Mouse (Mus musculus) liver, postnatal 0 days (tissue): Measurements from ENCODE around the gene Emc8. TPM values are rescaled to one million over a fixed set of nuclear protein-coding genes. Genes with fewer than 3 reads are reported as not detected.

ENCODE experiments used
- ATAC-seq: fragments of 200-750 bp; cut with Nextera tagmentation; 2 replicates; pipeline ENCODE4 v1.8.0; 2017; ENCODE audit warnings: mild to moderate bottlenecking, moderate library complexity
- DNase-seq: peaks from one replicate; pipeline ENCODE4 v3.0.0-alpha.2; 2016
- H3K27ac ChIP-seq: fragments of 300-500 bp; sonication (generic); 2 replicates; pipeline ENCODE4 v1.5.1; 2014; ENCODE audit warnings: antibody characterized with exemption, moderate library complexity, mild to moderate bottlenecking, low read depth
- H3K27me3 ChIP-seq: fragments of 300-500 bp; sonication (generic); 2 replicates; pipeline ENCODE4 v1.6.1; 2014; ENCODE audit warnings: low read length, control low read depth, mixed read lengths; ENCODE audit not compliant: insufficient read depth
- H3K36me3 ChIP-seq: fragments of 300-500 bp; sonication (generic); replicated peaks from 2 replicates; pipeline ENCODE4 v1.6.1; 2014; ENCODE audit warnings: mild to moderate bottlenecking, control low read depth, low read length, moderate library complexity, mixed read lengths; ENCODE audit not compliant: insufficient read depth
- H3K4me1 ChIP-seq: fragments of 300-500 bp; sonication (generic); 2 replicates; pipeline ENCODE4 v1.6.1; 2014; ENCODE audit warnings: antibody characterized with exemption, mild to moderate bottlenecking, control low read depth; ENCODE audit not compliant: insufficient read depth
- H3K4me2 ChIP-seq: fragments of 300-500 bp; sonication (generic); 2 replicates; pipeline ENCODE4 v1.6.1; 2014; ENCODE audit warnings: low read depth, mild to moderate bottlenecking, low read length, moderate library complexity, mixed read lengths
- H3K4me3 ChIP-seq: fragments of 300-500 bp; sonication (generic); 2 replicates; pipeline ENCODE4 v1.5.1; 2014; ENCODE audit warnings: low read depth, low read length
- H3K9ac ChIP-seq: fragments of 300-500 bp; sonication (generic); replicated peaks from 2 replicates; pipeline ENCODE4 v1.6.1; 2014; ENCODE audit warnings: mild to moderate bottlenecking, moderate library complexity
- H3K9me3 ChIP-seq: fragments of 300-500 bp; sonication (generic); 2 replicates; pipeline ENCODE4 v1.6.1; 2016; ENCODE audit warnings: mild to moderate bottlenecking, control low read depth, low read length, mixed read lengths
- CTCF ChIP-seq: sonication (generic); IDR thresholded peaks from 2 replicates; pipeline ENCODE4 v1.5.1; 2016; ENCODE audit warnings: antibody characterized with exemption, low read depth
- EP300 ChIP-seq: IDR thresholded peaks from 2 replicates; pipeline ENCODE4 v1.6.1; 2016; ENCODE audit warnings: antibody characterized with exemption, low read depth, mild to moderate bottlenecking
- WGBS: fragments of 180-500 bp; shearing (Covaris S2); extraction: QIAGEN DNeasy Blood & Tissue Kit; methylation state at CpG from one replicate; pipeline ENCODE4 v1.1.7; 2014; ENCODE audit not compliant: insufficient replicate concordance; 5-methylcytosine and 5-hydroxymethylcytosine counted together
- polyA plus RNA-seq: library from polyadenylated mRNA; unstranded; fragments of >200 nt; fragmentation: Nextera tagmentation; extraction: Ambion mirVana; gene quantifications from 2 replicates; pipeline ENCODE4 v1.2.1, GENCODE M21; 2015

Gene Emc8
- polyA plus RNA-seq, 1 experiment from 2014 or later: 83.9 TPM

DNA sequence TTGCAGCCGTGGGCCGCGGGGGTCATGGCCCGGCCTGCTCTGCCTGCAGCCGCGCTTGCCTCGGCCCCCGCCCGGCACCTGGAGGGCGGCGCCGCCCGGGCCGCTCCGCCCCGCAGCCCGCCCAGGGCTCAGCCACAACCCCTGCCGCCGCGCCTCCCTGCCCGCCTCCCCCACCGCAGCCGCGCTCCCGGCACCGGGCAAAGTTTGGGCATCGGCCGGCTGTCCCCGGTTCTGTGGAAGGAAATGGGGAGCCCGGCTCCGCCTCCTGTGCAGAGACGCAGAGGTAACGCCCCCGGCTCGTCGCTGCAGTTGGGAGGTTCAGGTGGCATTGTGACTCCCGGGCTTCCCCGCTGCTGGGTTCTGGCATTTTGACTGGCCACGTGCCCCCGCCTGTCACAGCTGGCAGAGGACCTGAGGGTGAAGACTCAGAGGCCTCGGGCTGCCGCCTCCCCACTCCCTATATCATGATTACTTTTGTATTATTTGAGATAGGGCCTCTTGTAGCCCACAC is 34.0 kb downstream of the Emc8 start:
- ATAC-seq (peak; percentile 85), DNase-seq (peak; percentile 72)
- Histone ChIP-seq H3K27ac (no peak overlapping the region), H3K36me3 (no peaks in the 10 kb centered on the region), H3K4me2 (peak overlapping the region; percentile 96), H3K9me3 (no peaks in the 10 kb centered on the region), H3K4me1 (peaks cover 12% of the 10 kb centered on the region), H3K27me3 (peaks cover 15% of the 10 kb centered on the region), H3K9ac (peak overlapping the region; percentile 61), H3K4me3 (peak overlapping the region; percentile 55)
- no peak for TF ChIP-seq CTCF
- no peak for TF ChIP-seq EP300
- WGBS: 1% methylated on average over 30 of the region's 42 CpGs

DNA sequence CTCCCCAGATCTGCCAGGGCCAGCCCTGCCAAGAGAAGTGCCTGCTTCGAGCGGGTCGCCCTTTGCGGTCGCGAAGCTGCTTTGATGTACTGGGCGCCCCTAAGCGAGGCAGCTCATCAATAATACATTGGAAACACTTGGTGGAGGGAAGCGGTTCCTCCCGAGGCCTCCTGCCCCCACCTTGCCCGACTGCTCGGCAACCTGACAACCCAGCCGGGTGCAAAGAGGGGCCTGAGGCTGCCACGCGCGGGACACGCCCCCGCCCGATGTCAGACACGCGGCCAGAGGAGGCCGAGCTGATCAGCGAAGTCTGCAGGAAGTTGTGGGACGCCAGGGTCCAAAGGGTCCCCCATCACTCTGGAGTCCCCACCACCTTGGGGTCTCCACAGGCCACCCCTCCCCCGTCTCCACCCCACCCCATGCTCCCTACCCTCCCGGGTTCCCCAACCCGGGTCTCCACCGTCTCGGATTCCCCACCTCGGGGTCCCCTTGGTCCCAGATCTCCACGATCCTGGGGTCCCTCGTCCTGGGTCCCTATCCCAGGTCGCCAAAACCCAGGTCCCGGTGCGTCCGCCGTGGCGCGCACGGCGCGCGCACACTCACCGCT is 34.6 kb downstream of the Emc8 start:
- Histone ChIP-seq H3K27me3 (peaks cover 15% of the 10 kb centered on the region), H3K4me1 (peaks cover 12% of the 10 kb centered on the region), H3K9ac (peak overlapping the region; percentile 61), H3K4me3 (peak overlapping the region; percentile 55), H3K36me3 (no peaks in the 10 kb centered on the region), H3K27ac (no peak overlapping the region), H3K4me2 (peak overlapping the region; percentile 96), H3K9me3 (no peaks in the 10 kb centered on the region)
- TF ChIP-seq EP300 (no peak), CTCF (no peak)
- WGBS: 2% methylated on average over 43 of the region's 44 CpGs
- ATAC-seq (peak; percentile 22; the same call in 1 of the 2 replicates), DNase-seq (no peak)

DNA sequence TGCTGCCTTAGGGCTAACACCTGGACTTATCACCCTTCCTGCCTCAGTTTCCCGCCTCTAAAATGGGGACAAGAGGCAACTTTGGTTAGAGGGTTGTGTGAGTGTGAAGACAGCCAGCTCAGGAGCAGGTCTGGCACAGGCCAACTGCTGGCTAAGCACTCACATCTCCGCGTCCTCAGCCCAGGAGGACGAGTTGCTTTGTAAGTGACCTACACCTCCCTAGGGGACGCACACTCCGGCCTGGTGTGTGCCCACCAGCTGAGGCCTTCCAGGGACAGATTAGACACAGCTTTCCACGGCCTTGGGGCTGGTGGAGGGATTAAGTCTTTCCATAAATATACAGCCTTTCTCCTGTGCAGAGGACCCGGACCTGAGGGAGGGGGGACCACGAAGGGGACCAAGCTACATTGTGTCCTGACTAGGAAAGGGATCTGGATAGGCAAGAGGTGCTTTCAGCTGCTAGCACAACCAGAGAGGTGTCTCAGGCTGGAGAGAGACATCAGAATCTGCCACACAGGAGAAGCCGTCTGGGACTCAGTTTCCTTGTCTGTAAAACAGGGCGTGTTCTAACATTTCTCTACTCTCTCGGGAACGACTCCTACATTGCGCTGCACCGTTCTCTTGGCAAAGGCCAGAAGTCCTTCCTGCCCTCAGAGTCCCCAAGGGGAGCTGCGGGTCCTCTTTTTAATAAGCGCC is 35.3 kb downstream of the Emc8 start:
- Histone ChIP-seq H3K4me1 (peaks cover 12% of the 10 kb centered on the region), H3K27me3 (peaks cover 15% of the 10 kb centered on the region), H3K4me2 (peak overlapping the region; percentile 96), H3K36me3 (no peaks in the 10 kb centered on the region), H3K27ac (no peak overlapping the region), H3K9me3 (no peaks in the 10 kb centered on the region), H3K9ac (no peak overlapping the region), H3K4me3 (0 out of 2 replicates have a peak overlapping the region, but pooled peaks have one; percentile 55)
- TF ChIP-seq EP300 (no peak), CTCF (no peak)
- ATAC-seq (no peak), DNase-seq (no peak)
- WGBS: 54% methylated on average over 17 of the region's 17 CpGs

DNA sequence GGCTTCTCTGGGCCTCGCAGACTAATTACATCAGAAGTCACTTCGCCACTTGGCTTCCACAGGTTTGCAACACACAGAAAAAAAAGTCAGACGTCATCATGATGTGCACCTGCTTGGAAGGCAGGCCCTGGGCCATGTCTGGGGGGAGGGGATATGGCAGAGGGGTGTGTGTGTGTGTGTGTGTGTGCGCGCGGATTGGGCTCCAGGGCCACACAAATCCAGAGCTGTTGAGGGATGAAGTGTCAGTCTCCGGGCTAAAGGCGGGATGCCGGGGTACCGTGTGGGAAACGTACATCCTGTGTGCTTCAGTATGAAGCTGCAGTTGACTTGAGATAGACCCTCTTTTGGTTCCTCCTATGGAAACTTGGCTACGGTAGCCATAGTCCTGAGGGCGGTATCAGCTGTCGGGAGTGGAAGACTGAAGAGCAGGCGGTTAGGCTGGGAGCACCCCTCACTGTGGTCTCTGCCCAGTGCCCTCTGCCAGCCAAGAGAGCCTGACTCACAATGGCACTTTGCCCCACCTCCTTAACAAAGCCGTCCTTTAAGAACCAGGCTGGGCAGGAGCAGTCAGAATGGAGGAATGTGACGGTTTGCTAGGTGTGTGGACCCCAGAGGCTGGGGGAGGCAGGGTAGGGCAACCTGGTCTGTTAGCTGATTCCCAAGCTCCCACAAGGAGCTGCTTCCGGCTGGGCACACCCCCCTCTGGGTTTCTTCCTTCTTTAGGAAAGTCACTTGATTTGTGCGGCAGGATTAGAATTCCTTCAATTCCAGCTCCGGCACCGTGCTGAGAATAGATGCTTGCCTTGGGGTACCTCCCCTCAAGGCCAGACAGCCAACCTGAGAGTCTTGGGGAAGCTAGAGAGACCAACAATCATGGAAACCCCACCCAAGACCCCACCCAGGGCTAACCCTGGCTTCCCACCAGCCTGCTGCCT is 36.7 kb downstream of the Emc8 start:
- H3K9me3 ChIP-seq: no peaks in the 10 kb centered on the region
- peaks cover 12% of the 10 kb centered on the region for H3K4me1 ChIP-seq
- no peak overlapping the region for H3K9ac ChIP-seq
- TF ChIP-seq EP300 (no peak), CTCF (no peak)
- H3K4me2 ChIP-seq: no peak overlapping the region
- H3K27ac ChIP-seq: no peak overlapping the region
- ATAC-seq: no peak
- DNase-seq: no peak
- H3K27me3 ChIP-seq: peaks cover 15% of the 10 kb centered on the region
- 84% methylated on average over 21 of the region's 21 CpGs for WGBS
- no peak overlapping the region for H3K4me3 ChIP-seq
- no peaks in the 10 kb centered on the region for H3K36me3 ChIP-seq

DNA sequence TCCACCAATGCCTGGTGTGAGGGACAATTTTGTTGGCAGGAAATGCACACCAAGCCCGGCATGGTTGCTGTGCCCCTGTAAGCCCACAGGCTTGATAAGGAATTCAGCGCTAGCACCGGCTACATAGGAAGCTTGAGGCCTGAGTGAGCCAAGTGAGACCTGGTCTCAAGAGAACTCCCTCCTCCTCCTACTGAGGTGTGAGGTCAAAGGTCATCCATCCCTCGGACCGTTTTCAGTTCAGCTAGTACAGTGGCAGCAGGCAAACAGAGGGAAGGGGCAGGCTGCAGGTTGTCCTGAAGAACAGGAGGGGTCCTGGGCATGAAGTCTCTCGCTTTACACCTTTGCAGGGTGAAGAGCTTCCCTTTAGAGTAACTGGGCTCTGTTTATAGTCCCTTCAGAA is 37.5 kb downstream of the Emc8 start:
- no peak for ATAC-seq
- TF ChIP-seq EP300 (no peak), CTCF (no peak)
- Histone ChIP-seq H3K4me1 (peaks cover 12% of the 10 kb centered on the region), H3K27ac (no peak overlapping the region), H3K9me3 (no peaks in the 10 kb centered on the region), H3K27me3 (peaks cover 15% of the 10 kb centered on the region), H3K36me3 (no peaks in the 10 kb centered on the region), H3K9ac (no peak overlapping the region), H3K4me2 (no peak overlapping the region), H3K4me3 (no peak overlapping the region)
- 29% methylated on average over 6 of the region's 6 CpGs for WGBS
- no peak for DNase-seq

DNA sequence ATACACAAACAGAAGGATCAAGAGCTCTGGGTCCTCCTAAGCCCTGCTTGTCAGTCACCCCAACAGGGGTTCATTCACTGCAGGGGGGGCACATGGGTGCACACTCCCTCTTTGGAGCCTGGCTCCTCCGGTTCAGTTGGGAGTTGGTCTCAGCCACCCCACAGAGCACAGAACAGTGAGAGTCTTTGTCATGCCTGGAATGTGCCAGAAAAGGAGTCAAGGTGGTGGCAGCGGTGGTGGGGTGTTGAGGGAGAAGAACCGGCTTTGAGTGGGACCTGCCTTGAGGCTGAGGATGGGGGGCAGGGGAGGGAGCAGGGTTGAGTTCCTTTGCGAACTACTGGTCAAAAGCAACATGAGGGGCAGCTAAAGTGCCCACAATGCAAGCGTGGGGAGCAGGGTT is 38.3 kb downstream of the Emc8 start:
- Histone ChIP-seq H3K36me3 (no peaks in the 10 kb centered on the region), H3K27me3 (peaks cover 15% of the 10 kb centered on the region), H3K4me3 (no peak overlapping the region), H3K4me2 (no peak overlapping the region), H3K27ac (no peak overlapping the region), H3K9me3 (no peaks in the 10 kb centered on the region), H3K4me1 (peaks cover 12% of the 10 kb centered on the region), H3K9ac (no peak overlapping the region)
- 62% methylated on average over 5 of the region's 5 CpGs for WGBS
- DNase-seq: no peak
- no peak for TF ChIP-seq CTCF
- no peak for TF ChIP-seq EP300
- no peak for ATAC-seq
